Mouse (Mus musculus): ENCODE data around the gene Galnt6. TPM values are rescaled to one million over a fixed set of nuclear protein-coding genes. Genes with fewer than 3 reads are reported as not detected.

Gene Galnt6
- polyA plus RNA-seq, 1 experiment from 2014 or later, result 0.08 TPM

GRCm38 (mm10) chr15:100761036-100761418, 31.9 kb upstream of the Galnt6 start:
- peaks cover 3 to 5% of the 10 kb centered on the region in 2 experiments; a peak in 3 of 4 replicates for H3K4me1 ChIP-seq (ENCODE audit: control insufficient read depth in 2 of 2, insufficient read depth in 2 of 2, low read length in 2 of 2)
- no peaks in the 10 kb centered on the region for H3K36me3 ChIP-seq (ENCODE audit: control insufficient read depth, insufficient read depth, low read length)
- peak overlapping the region; percentile 95 for H3K4me2 ChIP-seq (ENCODE audit: low read length)
- 31% methylated on average over 9 of the region's 9 CpGs for WGBS
- peaks cover 48% of the 10 kb centered on the region for H3K27me3 ChIP-seq (ENCODE audit: control insufficient read depth, insufficient read depth, low read length)
- no peak overlapping the region for H3K27ac ChIP-seq (replicated peaks in 1 of 2; ENCODE audit: control insufficient read depth in 1 of 2, insufficient read depth in 1 of 2, low read depth in 2 of 2, low read length in 2 of 2)
- no peak for ATAC-seq (ENCODE audit: insufficient number of reproducible peaks, insufficient read depth, low FRiP score, low read depth)
- H3K9me3 ChIP-seq (ENCODE audit: control insufficient read depth, low read length), result no peaks in the 10 kb centered on the region
- no peak overlapping the region for H3K9ac ChIP-seq (ENCODE audit: low read length)
- H3K4me3 ChIP-seq (ENCODE audit: control insufficient read depth in 1 of 2, insufficient read depth in 1 of 2, low read depth in 1 of 2, low read length in 2 of 2), result peak overlapping the region; percentile 57 to 70

GRCm38 (mm10) chr15:100759286-100759685, 30.1 kb upstream of the Galnt6 start:
- Histone ChIP-seq H3K36me3 (ENCODE audit: control insufficient read depth, insufficient read depth, low read length) (no peaks in the 10 kb centered on the region), H3K27ac (replicated peaks in 1 of 2; ENCODE audit: control insufficient read depth in 1 of 2, insufficient read depth in 1 of 2, low read depth in 2 of 2, low read length in 2 of 2) (no peak overlapping the region), H3K9me3 (ENCODE audit: control insufficient read depth, low read length) (no peaks in the 10 kb centered on the region), H3K9ac (ENCODE audit: low read length) (no peak overlapping the region), H3K4me1 (ENCODE audit: control insufficient read depth in 2 of 2, insufficient read depth in 2 of 2, low read length in 2 of 2) (peaks cover 8 to 9% of the 10 kb centered on the region in 2 experiments), H3K4me2 (ENCODE audit: low read length) (no peak overlapping the region), H3K4me3 (ENCODE audit: control insufficient read depth in 1 of 2, insufficient read depth in 1 of 2, low read depth in 1 of 2, low read length in 2 of 2) (no peak overlapping the region), H3K27me3 (ENCODE audit: control insufficient read depth, insufficient read depth, low read length) (peaks cover 32% of the 10 kb centered on the region)
- ATAC-seq (ENCODE audit: insufficient number of reproducible peaks, insufficient read depth, low FRiP score, low read depth), result no peak
- WGBS, result 84% methylated on average over 10 of the region's 10 CpGs

GRCm38 (mm10) chr15:100757527-100757978, 28.4 kb upstream of the Galnt6 start:
- Histone ChIP-seq H3K27ac (replicated peaks in 1 of 2; ENCODE audit: control insufficient read depth in 1 of 2, insufficient read depth in 1 of 2, low read depth in 2 of 2, low read length in 2 of 2) (no peak overlapping the region), H3K36me3 (ENCODE audit: control insufficient read depth, insufficient read depth, low read length) (no peaks in the 10 kb centered on the region), H3K9ac (ENCODE audit: low read length) (no peak overlapping the region), H3K9me3 (ENCODE audit: control insufficient read depth, low read length) (no peaks in the 10 kb centered on the region), H3K4me3 (ENCODE audit: control insufficient read depth in 1 of 2, insufficient read depth in 1 of 2, low read depth in 1 of 2, low read length in 2 of 2) (no peak overlapping the region), H3K4me1 (ENCODE audit: control insufficient read depth in 2 of 2, insufficient read depth in 2 of 2, low read length in 2 of 2) (peaks cover 8 to 9% of the 10 kb centered on the region in 2 experiments), H3K4me2 (ENCODE audit: low read length) (no peak overlapping the region), H3K27me3 (ENCODE audit: control insufficient read depth, insufficient read depth, low read length) (peaks cover 30% of the 10 kb centered on the region)
- no peak for ATAC-seq (ENCODE audit: insufficient number of reproducible peaks, insufficient read depth, low FRiP score, low read depth)
- 1% methylated on average over 7 of the region's 7 CpGs for WGBS

DNA sequence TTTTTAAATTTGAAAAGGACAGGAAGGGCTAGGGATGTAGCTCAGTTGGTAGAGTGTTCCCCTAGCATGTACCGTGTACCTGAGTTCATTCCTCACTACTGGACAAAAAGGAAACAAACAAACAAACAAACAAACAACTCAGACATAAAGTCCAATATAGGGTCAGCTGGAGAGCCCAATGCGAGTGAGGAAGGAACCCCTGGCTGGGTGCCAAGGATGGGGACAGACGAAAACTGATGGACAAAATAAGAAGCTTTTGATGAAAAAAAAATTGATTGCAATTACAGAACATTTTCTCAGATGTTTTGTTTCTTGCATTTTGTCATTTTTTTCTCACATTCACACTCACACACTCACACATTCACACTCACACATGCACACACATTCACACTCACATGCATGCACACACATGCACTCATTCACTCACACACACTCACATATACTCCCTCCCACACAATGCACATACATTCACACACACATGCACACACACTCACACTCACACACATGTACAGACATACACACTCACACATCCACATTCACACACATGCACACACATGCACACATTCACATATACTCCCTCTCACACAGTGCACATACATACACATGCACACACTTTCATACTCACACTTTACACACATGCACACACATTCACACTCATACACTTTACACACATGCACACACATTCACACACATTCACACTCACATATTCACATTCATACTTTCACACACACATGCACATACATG, 26.9 kb upstream of the Galnt6 start:
- Histone ChIP-seq H3K9ac (ENCODE audit: low read length) (no peak overlapping the region), H3K4me3 (ENCODE audit: control insufficient read depth in 1 of 2, insufficient read depth in 1 of 2, low read depth in 1 of 2, low read length in 2 of 2) (no peak overlapping the region), H3K27me3 (ENCODE audit: control insufficient read depth, insufficient read depth, low read length) (peaks cover 19% of the 10 kb centered on the region), H3K36me3 (ENCODE audit: control insufficient read depth, insufficient read depth, low read length) (no peaks in the 10 kb centered on the region), H3K27ac (replicated peaks in 1 of 2; ENCODE audit: control insufficient read depth in 1 of 2, insufficient read depth in 1 of 2, low read depth in 2 of 2, low read length in 2 of 2) (no peak overlapping the region), H3K9me3 (ENCODE audit: control insufficient read depth, low read length) (no peaks in the 10 kb centered on the region), H3K4me2 (ENCODE audit: low read length) (no peak overlapping the region), H3K4me1 (ENCODE audit: control insufficient read depth in 2 of 2, insufficient read depth in 2 of 2, low read length in 2 of 2) (peaks cover 5 to 6% of the 10 kb centered on the region in 2 experiments; a peak in 3 of 4 replicates)
- WGBS, result 75% methylated on average over 3 of the region's 3 CpGs
- no peak for ATAC-seq (ENCODE audit: insufficient number of reproducible peaks, insufficient read depth, low FRiP score, low read depth)

DNA sequence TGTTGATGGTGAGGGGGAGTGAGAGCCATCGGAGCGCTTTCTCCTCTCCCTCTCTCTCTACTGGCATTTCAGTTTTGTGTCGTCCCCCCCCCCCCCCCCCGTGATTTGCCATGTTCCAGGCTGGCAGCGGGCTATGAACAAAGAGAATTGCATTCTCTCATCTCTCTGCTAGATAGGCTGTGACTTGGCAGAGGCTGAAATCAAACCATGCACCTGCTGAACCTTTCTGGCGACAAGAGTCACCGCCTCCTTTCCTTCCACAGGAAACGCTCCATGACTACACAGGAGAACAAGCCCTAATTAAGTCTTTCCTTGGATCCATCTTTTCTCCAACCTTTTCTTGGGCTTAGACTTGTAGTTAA, 26.3 kb upstream of the Galnt6 start:
- H3K4me2 ChIP-seq (ENCODE audit: low read length), result peak overlapping the region; percentile 52; the same call in 1 of the 2 replicates
- peaks cover 5% of the 10 kb centered on the region in 2 experiments; a peak in 2 of 4 replicates for H3K4me1 ChIP-seq (ENCODE audit: control insufficient read depth in 2 of 2, insufficient read depth in 2 of 2, low read length in 2 of 2)
- H3K9ac ChIP-seq (ENCODE audit: low read length), result no peak overlapping the region
- no peaks in the 10 kb centered on the region for H3K36me3 ChIP-seq (ENCODE audit: control insufficient read depth, insufficient read depth, low read length)
- H3K4me3 ChIP-seq (ENCODE audit: control insufficient read depth in 1 of 2, insufficient read depth in 1 of 2, low read depth in 1 of 2, low read length in 2 of 2), result 0 out of 4 replicates have a peak overlapping the region, but pooled peaks of 1 of the 2 experiments have one; percentile 6
- WGBS, result 52% methylated on average over 5 of the region's 8 CpGs
- ATAC-seq (ENCODE audit: insufficient number of reproducible peaks, insufficient read depth, low FRiP score, low read depth), result no peak
- no peak overlapping the region for H3K27ac ChIP-seq (replicated peaks in 1 of 2; ENCODE audit: control insufficient read depth in 1 of 2, insufficient read depth in 1 of 2, low read depth in 2 of 2, low read length in 2 of 2)
- H3K27me3 ChIP-seq (ENCODE audit: control insufficient read depth, insufficient read depth, low read length), result peaks cover 19% of the 10 kb centered on the region
- no peaks in the 10 kb centered on the region for H3K9me3 ChIP-seq (ENCODE audit: control insufficient read depth, low read length)

GRCm38 (mm10) chr15:100754805-100755497, 25.8 kb upstream of the Galnt6 start:
- Histone ChIP-seq H3K4me1 (ENCODE audit: control insufficient read depth in 2 of 2, insufficient read depth in 2 of 2, low read length in 2 of 2) (peaks cover 5% of the 10 kb centered on the region in 2 experiments; a peak in 2 of 4 replicates), H3K9me3 (ENCODE audit: control insufficient read depth, low read length) (no peaks in the 10 kb centered on the region), H3K4me3 (ENCODE audit: control insufficient read depth in 1 of 2, insufficient read depth in 1 of 2, low read depth in 1 of 2, low read length in 2 of 2) (0 out of 4 replicates have a peak overlapping the region, but pooled peaks of 1 of the 2 experiments have one; percentile 6), H3K36me3 (ENCODE audit: control insufficient read depth, insufficient read depth, low read length) (no peaks in the 10 kb centered on the region), H3K27ac (replicated peaks in 1 of 2; ENCODE audit: control insufficient read depth in 1 of 2, insufficient read depth in 1 of 2, low read depth in 2 of 2, low read length in 2 of 2) (no peak overlapping the region), H3K27me3 (ENCODE audit: control insufficient read depth, insufficient read depth, low read length) (peaks cover 19% of the 10 kb centered on the region), H3K9ac (ENCODE audit: low read length) (no peak overlapping the region), H3K4me2 (ENCODE audit: low read length) (peak overlapping the region; percentile 52)
- WGBS, result 9% methylated on average over 11 of the region's 11 CpGs
- no peak for ATAC-seq (ENCODE audit: insufficient number of reproducible peaks, insufficient read depth, low FRiP score, low read depth)

DNA sequence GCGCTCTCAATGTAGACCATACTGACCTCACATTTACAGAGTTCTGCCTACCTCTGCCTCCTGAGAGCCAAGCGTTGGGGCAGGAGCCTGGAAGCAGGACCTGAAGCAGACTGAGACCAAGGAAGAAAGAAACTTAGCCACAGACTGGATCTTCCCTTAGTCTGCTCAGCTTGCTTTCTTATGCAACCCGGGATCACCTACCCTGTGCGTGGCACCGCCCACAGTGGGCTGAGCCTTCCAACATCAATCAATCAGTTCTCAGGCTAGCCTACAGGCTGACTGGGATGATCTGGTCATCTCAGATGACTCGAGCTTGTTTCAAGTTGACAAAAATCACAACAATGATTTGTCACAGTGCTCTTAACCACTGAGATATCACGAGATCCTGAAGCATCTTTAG, 24.9 kb upstream of the Galnt6 start:
- Histone ChIP-seq H3K9ac (ENCODE audit: low read length) (no peak overlapping the region), H3K9me3 (ENCODE audit: control insufficient read depth, low read length) (no peaks in the 10 kb centered on the region), H3K27ac (replicated peaks in 1 of 2; ENCODE audit: control insufficient read depth in 1 of 2, insufficient read depth in 1 of 2, low read depth in 2 of 2, low read length in 2 of 2) (no peak overlapping the region), H3K27me3 (ENCODE audit: control insufficient read depth, insufficient read depth, low read length) (peaks cover 19% of the 10 kb centered on the region), H3K4me2 (ENCODE audit: low read length) (no peak overlapping the region), H3K4me3 (ENCODE audit: control insufficient read depth in 1 of 2, insufficient read depth in 1 of 2, low read depth in 1 of 2, low read length in 2 of 2) (no peak overlapping the region), H3K4me1 (ENCODE audit: control insufficient read depth in 2 of 2, insufficient read depth in 2 of 2, low read length in 2 of 2) (peaks cover 5% of the 10 kb centered on the region in 2 experiments; a peak in 2 of 4 replicates), H3K36me3 (ENCODE audit: control insufficient read depth, insufficient read depth, low read length) (no peaks in the 10 kb centered on the region)
- WGBS, result 50% methylated on average over 7 of the region's 7 CpGs
- ATAC-seq (ENCODE audit: insufficient number of reproducible peaks, insufficient read depth, low FRiP score, low read depth), result no peak
